Mouse (Mus musculus): ENCODE results near the gene Wwp2. TPM values are rescaled to one million over a fixed set of nuclear protein-coding genes. Genes with fewer than 3 reads are reported as not detected.

Gene Wwp2
- polyA plus RNA-seq, 1 experiment = 109 TPM

- no peak for TF ChIP-seq CTCF (IDR thresholded peaks at IDR 0.05; ENCODE audit: control insufficient read depth, insufficient read depth, insufficient replicate concordance, low read depth, low read length)
- no peak for TF ChIP-seq POLR2A (IDR thresholded peaks at IDR 0.05; ENCODE audit: control insufficient read depth, low read depth, low read length)
- no peak overlapping the region for H3K27ac ChIP-seq (ENCODE audit: control insufficient read depth, insufficient read depth, low read depth, low read length)
- H3K4me3 ChIP-seq (ENCODE audit: control insufficient read depth, low read depth, low read length) = no peak overlapping the region
- no peaks in the 10 kb centered on the region for H3K4me1 ChIP-seq (ENCODE audit: control insufficient read depth, insufficient read depth, low read length)
- H3K27me3 ChIP-seq (ENCODE audit: control insufficient read depth, insufficient read depth, low read length) = no peaks in the 10 kb centered on the region
- H3K36me3 ChIP-seq (ENCODE audit: control insufficient read depth, insufficient read depth, low read length) = no peaks in the 10 kb centered on the region
Observed at GRCm38 (mm10) chr8:107546817-107547216, 110.7 kb downstream of the Wwp2 start.

DNA sequence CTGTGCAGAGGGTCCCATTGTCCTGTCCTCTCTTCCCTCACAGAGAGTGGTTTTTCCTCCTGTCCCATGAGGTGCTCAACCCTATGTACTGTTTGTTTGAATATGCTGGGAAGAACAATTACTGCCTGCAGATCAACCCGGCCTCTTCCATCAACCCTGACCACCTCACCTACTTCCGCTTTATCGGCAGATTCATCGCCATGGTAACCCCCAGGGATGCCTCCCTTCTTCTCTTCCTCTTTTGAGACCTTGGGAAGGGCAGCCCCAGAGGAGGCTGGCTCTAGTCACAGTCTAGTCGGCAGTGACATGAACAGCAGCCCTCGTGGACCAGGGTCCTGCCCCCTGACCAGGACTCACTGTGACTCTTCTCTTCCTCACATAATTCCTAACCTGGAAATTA is 116.1 kb downstream of the Wwp2 start:
- H3K4me3 ChIP-seq (ENCODE audit: control insufficient read depth, low read depth, low read length) = no peak overlapping the region
- H3K27me3 ChIP-seq (ENCODE audit: control insufficient read depth, insufficient read depth, low read length) = no peaks in the 10 kb centered on the region
- no peak overlapping the region for H3K27ac ChIP-seq (ENCODE audit: control insufficient read depth, insufficient read depth, low read depth, low read length)
- no peaks in the 10 kb centered on the region for H3K36me3 ChIP-seq (ENCODE audit: control insufficient read depth, insufficient read depth, low read length)
- no peaks in the 10 kb centered on the region for H3K4me1 ChIP-seq (ENCODE audit: control insufficient read depth, insufficient read depth, low read length)
- TF ChIP-seq CTCF (IDR thresholded peaks at IDR 0.05; ENCODE audit: control insufficient read depth, insufficient read depth, insufficient replicate concordance, low read depth, low read length) (no peak), POLR2A (IDR thresholded peaks at IDR 0.05; ENCODE audit: control insufficient read depth, low read depth, low read length) (no peak)

DNA sequence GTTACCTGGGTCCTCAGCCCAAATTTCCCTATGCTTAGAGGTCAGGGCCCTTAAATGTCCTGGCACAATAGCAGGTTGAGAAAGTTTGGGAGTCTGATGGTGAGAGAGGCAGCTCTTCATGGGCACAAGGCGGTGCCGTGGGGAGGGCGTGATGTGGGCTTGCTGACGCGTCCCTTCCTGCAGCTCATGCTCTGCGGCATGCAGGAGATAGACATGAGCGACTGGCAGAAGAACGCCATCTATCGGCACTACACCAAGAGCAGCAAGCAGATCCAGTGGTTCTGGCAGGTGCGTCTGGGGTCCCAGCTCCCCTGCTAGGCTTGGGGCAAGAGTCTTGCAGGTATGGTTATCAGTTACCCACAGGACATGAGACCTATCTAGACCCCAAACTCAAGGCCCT is 119.1 kb downstream of the Wwp2 start:
- Histone ChIP-seq H3K4me1 (ENCODE audit: control insufficient read depth, insufficient read depth, low read length) (no peaks in the 10 kb centered on the region), H3K27ac (ENCODE audit: control insufficient read depth, insufficient read depth, low read depth, low read length) (no peak overlapping the region), H3K4me3 (ENCODE audit: control insufficient read depth, low read depth, low read length) (no peak overlapping the region), H3K27me3 (ENCODE audit: control insufficient read depth, insufficient read depth, low read length) (no peaks in the 10 kb centered on the region), H3K36me3 (ENCODE audit: control insufficient read depth, insufficient read depth, low read length) (no peaks in the 10 kb centered on the region)
- TF ChIP-seq CTCF (IDR thresholded peaks at IDR 0.05; ENCODE audit: control insufficient read depth, insufficient read depth, insufficient replicate concordance, low read depth, low read length) (no peak), POLR2A (IDR thresholded peaks at IDR 0.05; ENCODE audit: control insufficient read depth, low read depth, low read length) (no peak)

DNA sequence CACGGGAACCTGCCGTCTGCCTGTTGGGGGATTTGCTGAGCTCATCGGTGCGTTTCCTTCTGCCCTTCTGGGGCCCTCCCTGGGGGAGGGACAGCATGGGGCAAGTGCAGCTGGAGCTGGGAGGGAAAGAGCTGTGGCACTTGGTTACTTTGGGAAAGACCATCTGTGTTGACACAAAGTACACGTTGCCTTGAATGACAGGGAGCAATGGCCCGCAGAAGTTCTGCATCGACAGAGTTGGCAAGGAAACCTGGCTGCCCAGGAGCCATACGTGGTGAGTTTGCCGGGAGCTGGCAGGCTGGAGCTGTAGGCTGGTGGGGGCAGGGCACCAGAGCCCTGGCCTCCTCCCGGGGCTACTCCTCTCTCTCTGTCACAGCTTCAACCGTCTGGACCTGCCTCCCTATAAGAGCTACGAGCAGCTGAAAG is 120.4 kb downstream of the Wwp2 start:
- no peak for TF ChIP-seq POLR2A (IDR thresholded peaks at IDR 0.05; ENCODE audit: control insufficient read depth, low read depth, low read length)
- TF ChIP-seq CTCF (IDR thresholded peaks at IDR 0.05; ENCODE audit: control insufficient read depth, insufficient read depth, insufficient replicate concordance, low read depth, low read length) = no peak
- Histone ChIP-seq H3K36me3 (ENCODE audit: control insufficient read depth, insufficient read depth, low read length) (no peaks in the 10 kb centered on the region), H3K4me3 (ENCODE audit: control insufficient read depth, low read depth, low read length) (no peak overlapping the region), H3K27me3 (ENCODE audit: control insufficient read depth, insufficient read depth, low read length) (no peaks in the 10 kb centered on the region), H3K27ac (ENCODE audit: control insufficient read depth, insufficient read depth, low read depth, low read length) (no peak overlapping the region), H3K4me1 (ENCODE audit: control insufficient read depth, insufficient read depth, low read length) (peaks cover under 1% of the 10 kb centered on the region)

- Histone ChIP-seq H3K36me3 (ENCODE audit: control insufficient read depth, insufficient read depth, low read length) (no peaks in the 10 kb centered on the region), H3K27ac (ENCODE audit: control insufficient read depth, insufficient read depth, low read depth, low read length) (no peak overlapping the region), H3K27me3 (ENCODE audit: control insufficient read depth, insufficient read depth, low read length) (no peaks in the 10 kb centered on the region), H3K4me1 (ENCODE audit: control insufficient read depth, insufficient read depth, low read length) (peaks cover 7% of the 10 kb centered on the region), H3K4me3 (ENCODE audit: control insufficient read depth, low read depth, low read length) (no peak overlapping the region)
- TF ChIP-seq POLR2A (IDR thresholded peaks at IDR 0.05; ENCODE audit: control insufficient read depth, low read depth, low read length) (no peak), CTCF (IDR thresholded peaks at IDR 0.05; ENCODE audit: control insufficient read depth, insufficient read depth, insufficient replicate concordance, low read depth, low read length) (no peak)
Observed at GRCm38 (mm10) chr8:107560820-107561536, 124.8 kb downstream of the Wwp2 start.

DNA sequence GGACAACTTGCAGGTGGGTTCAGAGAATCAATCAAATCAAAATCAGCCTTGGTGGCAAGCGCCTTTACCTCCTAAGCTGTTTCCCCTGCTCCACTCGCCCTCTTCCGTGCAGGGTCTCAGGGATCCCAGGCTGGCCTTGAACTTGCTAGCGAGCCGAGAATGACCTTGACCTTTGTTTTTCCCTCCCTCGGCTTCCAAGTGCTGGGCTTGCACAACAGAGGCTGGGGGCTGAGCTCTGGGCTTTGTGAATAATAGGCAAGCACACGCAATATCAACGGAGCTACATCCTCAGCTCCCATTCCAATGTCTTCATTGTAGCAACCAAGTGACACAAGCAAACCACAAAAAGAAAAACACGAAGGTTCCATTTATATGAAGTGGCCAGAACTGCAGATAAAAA is 126.0 kb downstream of the Wwp2 start:
- Histone ChIP-seq H3K36me3 (ENCODE audit: control insufficient read depth, insufficient read depth, low read length) (no peaks in the 10 kb centered on the region), H3K4me3 (ENCODE audit: control insufficient read depth, low read depth, low read length) (no peak overlapping the region), H3K27me3 (ENCODE audit: control insufficient read depth, insufficient read depth, low read length) (no peaks in the 10 kb centered on the region), H3K4me1 (ENCODE audit: control insufficient read depth, insufficient read depth, low read length) (peaks cover 7% of the 10 kb centered on the region), H3K27ac (ENCODE audit: control insufficient read depth, insufficient read depth, low read depth, low read length) (no peak overlapping the region; the same call in 1 of the 2 replicates)
- TF ChIP-seq CTCF (IDR thresholded peaks at IDR 0.05; ENCODE audit: control insufficient read depth, insufficient read depth, insufficient replicate concordance, low read depth, low read length) (no peak), POLR2A (IDR thresholded peaks at IDR 0.05; ENCODE audit: control insufficient read depth, low read depth, low read length) (no peak)

- no peaks in the 10 kb centered on the region for H3K27me3 ChIP-seq (ENCODE audit: control insufficient read depth, insufficient read depth, low read length)
- no peaks in the 10 kb centered on the region for H3K4me1 ChIP-seq (ENCODE audit: control insufficient read depth, insufficient read depth, low read length)
- H3K36me3 ChIP-seq (ENCODE audit: control insufficient read depth, insufficient read depth, low read length) = no peaks in the 10 kb centered on the region
- H3K27ac ChIP-seq (ENCODE audit: control insufficient read depth, insufficient read depth, low read depth, low read length) = no peak overlapping the region
- TF ChIP-seq CTCF (IDR thresholded peaks at IDR 0.05; ENCODE audit: control insufficient read depth, insufficient read depth, insufficient replicate concordance, low read depth, low read length) (no peak), POLR2A (IDR thresholded peaks at IDR 0.05; ENCODE audit: control insufficient read depth, low read depth, low read length) (no peak)
- H3K4me3 ChIP-seq (ENCODE audit: control insufficient read depth, low read depth, low read length) = no peak overlapping the region
Observed at GRCm38 (mm10) chr8:107571046-107571445, 134.9 kb downstream of the Wwp2 start.
